Mouse (Mus musculus) thymus, postnatal 0 days (tissue): ENCODE results near the gene Dytn. TPM values are rescaled to one million over a fixed set of nuclear protein-coding genes. Genes with fewer than 3 reads are reported as not detected.
"Not testable (repeated sequence)": the region's sequence is repeated elsewhere in the genome, so short reads cannot be mapped to it uniquely, and the experiment has no call there.

Experiments
- DNase-seq: peaks from one replicate; pipeline ENCODE4 v3.0.0-alpha.2; 2015; ENCODE audit warnings: low spot score
- polyA plus RNA-seq: library from polyadenylated mRNA; unstranded; fragments of >200 nt; fragmentation: Nextera tagmentation; extraction: Ambion mirVana; gene quantifications from 2 replicates; pipeline ENCODE4 v1.2.1, GENCODE M21; 2015

Dytn gene
- not detected in 2 replicates for polyA plus RNA-seq

DNA sequence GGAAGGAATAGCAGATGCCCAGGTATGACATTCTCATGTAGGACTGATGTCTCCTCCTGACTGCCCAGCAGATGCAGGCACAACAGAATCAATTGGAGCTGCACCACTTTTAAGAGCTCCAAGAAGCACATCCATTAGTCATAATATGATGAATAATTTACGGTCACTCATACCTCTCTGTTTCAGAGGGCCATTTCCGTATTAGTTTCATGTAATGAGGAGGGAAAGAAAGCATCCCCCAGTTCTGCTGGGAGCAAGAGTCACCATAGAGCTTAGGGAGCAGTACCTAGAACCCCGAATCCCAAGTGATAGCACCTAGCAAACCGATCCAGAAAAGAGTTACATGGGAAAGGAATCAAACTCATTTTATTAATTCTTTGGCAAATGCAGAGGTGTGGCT is at the start of gene Dytn:
Gene Dytn (minus strand): TSS at position 101 of the 400 bp plus-strand sequence.
- no peak for DNase-seq

DNA sequence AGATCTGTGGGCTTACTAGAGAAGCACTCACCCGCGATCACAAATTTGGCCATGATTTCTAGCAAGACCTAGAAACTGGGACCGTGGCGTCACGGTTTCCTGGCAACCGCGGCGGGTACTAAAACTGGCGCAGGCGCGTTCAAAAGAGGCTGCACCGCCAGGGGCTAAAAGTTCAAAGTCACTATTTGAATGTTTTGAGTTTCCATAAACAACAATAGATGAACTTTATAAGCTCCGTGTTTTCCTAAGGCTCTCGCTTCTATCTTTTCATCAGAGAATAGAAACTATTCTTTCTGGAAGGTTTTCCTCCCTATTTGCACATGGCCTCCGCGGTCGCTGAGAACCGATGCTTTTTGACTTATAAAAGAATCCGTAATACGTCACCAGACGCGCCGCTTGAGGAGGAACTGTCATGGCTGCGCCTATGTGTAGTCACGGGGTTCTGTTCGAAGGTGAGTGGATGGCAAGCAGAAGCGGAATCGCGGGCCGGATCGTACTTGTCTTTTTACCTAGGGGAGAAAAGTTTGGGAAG is 43.6 kb upstream of the Dytn start, which contains the start of the genes Mdh1b and Fastkd2:
Gene Mdh1b (minus strand): TSS at position 79 of the 532 bp plus-strand sequence.
Gene Fastkd2 (plus strand): TSS at position 375 of the 532 bp plus-strand sequence.
- peak; percentile 91 for DNase-seq

DNA sequence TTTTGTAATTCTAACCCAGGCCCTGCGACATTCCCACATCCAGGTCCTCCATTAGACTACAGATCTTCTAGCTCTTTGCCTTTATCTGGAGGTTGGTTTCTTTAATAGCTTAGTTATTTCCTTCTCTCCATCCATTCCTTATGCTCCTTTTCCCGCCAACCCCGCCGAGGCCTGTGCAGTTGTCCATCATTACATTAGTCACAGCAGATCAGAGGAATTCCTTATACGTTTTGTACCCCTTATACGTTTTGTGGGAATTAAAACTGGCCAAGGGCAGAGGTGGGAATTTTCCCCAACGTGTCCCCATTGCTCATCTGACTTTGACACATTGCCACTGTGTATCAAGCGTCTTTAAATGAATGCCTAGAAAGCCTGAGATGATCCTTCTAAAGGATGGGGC is 43.1 kb upstream of the Dytn start:
- DNase-seq, result no peak

DNA sequence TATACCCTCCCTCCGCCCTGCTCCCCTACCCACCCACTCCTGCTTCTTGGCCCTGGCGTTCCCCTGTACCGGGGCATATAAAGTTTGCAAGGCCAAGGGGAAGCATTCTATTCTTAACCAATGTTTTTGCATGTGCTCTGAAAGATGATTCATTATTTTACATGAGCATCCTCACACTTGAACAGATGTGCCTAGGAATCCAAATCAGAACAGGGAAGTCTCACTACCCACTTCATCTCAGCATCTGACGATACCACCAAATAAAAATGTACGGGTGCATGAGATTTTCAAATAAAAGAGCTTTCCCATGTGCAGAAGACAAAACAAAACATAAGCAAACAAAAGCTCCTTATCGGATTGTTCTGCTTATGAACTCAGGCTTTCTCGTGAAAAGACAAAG is 33.4 kb upstream of the Dytn start:
- no peak for DNase-seq

DNA sequence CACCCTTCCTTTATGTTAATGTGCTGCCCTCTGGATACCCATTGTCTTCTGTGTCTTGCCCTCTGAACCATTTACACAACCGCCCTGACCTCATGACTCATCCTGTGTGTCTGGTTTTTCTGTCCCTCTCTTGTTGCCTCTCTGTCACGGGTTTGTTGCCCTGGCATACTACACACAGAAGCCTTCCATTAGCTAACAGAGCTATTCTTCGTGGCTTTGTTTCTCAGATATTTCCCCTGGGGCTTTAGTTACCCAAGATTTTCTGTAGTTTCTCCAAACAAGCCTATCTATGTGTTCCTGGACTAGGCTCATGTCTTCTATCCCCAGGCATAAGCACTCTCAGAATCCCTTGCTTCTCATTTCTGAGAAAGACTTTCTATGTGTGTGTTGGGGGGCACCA is 22.1 kb upstream of the Dytn start:
- DNase-seq, result no peak

DNA sequence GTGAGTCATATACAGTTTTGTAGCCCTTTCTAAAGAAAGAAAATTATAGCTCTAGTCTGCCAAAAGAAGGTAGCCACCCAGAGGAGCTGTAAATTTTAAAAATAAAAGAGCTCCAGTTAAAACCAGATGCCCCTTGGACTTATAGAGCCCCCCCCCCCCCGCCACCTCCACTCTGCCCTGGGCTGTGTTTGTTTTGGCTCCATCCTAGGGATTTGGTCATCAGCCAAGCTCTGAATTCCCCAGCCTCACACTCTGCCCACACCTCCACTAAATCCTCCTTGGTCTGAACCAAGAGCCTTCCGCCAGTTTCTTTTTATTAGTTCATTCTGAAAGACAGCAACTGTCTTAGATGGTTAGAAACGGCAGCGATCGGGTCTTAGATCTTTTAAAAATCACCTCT is 19.0 kb upstream of the Dytn start:
- DNase-seq, result no peak

DNA sequence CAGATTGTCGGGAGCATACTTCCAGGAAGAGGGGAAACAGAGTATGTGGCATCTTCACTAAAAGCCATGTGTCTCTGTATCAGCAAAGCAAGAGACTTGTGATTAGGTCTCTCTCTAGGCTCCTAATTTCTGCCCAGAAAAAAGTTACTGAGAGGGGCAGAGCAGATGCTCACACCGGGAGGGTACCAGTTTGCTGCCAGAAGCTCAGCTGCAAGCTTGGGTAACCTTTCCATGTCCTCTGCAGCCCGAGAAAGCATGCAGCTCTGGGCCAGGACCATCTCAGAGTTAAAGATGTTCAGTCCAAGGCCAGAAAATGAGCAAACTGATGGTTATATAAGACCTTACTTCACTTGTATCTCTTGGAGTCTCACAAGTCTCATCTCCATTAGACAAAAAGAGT is 10.1 kb upstream of the Dytn start:
- DNase-seq, result no peak

DNA sequence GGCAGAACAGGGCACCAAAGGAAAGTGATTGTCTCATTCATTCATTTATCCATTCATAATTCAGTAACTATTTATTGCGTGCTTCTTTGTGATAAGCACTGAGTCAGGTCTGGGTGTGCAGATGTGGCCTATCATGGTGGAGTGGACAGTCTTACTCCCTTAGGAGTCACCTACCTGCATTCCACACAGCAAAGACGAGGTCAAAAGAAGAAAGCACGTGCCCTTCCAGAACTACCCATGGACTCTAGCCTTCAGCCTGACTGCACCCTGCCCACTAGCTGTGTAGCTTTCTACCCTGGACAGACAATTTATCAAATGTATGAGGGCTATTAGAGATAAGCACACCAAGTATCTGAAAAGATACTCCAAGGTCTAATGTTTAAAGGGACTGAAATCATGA is 10.8 kb downstream of the Dytn start:
- DNase-seq, result no peak

DNA sequence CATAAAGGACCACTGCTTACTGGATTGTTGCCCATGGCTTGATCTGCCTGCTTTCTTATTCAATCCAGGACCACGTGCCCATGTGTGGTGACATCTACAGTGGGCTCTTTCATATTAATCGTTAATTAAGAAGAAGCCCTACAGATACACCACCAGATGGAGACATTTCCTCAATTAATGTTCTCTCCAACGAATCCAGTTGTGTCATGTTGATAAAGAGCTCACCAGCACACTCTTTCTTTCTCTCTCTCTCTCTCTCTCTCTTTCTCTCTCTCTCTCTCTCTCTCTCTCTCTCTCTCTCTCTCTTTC is 17.9 kb downstream of the Dytn start:
- DNase-seq, result peak; percentile 44

DNA sequence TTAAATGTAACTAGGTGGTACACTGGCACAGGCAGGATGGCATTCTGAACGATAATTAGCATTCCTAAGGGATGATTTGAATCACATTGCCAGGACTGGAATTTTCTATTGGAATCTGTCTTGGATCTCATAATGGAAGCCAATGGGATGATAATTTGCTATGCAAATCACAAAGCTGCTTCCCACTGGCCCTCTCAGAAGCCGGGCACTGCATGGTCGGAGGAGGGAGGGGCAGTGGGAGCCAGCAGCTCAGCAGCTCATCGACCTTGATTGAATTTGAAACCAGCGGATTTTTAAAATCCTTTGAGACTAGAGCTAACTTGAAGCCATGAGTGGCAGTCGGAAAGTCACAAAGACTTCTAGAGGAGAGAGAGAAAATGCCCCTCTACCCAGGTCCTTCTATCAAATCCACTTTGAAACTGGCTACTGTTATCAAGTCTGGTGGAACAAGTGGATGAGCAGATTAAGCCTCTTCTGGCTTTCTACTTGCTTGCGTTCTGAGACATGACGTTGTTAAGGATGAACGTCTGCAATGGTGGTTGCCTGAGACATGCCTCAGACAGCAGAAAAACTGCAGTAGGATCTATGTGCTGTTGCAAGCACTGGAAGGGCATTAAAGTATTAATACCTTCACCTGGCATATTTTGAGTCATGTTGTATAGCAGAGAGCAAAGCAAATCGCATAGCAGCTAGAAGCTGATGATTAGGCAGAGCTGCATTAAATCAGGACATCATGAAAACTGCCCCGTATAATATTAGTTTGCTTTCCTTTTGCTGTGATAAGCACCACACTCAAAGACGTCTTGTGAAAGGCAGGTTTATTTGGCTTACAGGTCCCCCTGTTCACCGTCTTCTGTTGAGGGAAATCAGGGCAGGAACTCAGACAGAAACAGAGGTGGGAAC is 18.5 kb downstream of the Dytn start:
- DNase-seq, result no peak

DNA sequence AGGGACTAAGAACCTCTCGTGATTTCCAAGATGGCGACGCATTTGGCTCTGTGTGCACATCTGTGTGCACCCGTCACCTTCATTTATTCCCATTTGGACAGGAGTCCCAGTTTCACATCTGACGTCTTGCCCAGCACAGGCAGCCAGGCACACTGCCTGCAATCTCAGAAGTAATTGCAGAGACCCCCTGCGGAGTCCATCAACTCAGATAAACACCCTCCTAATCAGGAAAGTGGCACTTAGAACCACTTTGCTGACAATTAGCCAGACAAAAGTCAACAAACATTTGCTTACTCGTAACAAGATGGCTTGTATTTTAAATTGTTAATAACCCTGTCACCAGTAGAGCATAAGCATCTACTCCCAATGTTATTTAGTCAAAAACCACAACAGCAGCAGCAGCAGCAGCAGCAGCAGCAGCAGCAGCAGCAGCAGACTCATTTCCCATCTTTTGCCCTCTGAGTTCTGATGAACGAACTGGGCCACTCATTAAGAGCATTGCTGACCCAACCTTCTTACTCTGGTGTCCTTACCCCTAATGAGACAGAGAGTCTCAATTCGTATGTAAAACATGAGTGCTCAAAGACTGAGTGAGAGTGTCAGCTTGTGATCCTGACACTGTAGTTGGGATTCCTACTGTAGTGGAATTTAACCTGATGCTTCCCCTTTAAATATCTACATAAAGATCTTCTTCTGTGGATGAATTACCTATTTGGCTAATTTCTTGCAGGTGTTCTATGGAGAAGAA is 19.4 kb downstream of the Dytn start:
- no peak for DNase-seq

DNA sequence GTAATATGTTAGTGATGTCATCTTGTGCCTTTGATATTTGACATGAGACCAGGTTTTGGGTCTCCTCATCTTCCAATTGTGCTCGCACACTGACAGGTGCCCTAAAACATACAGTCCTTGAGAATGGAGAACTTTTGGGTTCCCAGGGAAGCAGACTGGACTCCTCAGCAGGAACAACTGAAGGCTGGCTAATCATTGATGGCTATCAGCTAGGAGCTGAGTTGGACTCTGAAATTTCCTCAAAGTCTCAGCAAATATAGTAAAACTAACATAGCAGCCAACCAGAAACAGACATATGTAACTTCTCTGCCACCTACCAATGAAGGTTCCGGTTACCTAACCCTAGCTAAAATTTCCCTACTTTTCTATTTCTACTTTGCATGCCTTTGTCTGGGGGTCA is 20.6 kb downstream of the Dytn start:
- DNase-seq, result no peak

DNA sequence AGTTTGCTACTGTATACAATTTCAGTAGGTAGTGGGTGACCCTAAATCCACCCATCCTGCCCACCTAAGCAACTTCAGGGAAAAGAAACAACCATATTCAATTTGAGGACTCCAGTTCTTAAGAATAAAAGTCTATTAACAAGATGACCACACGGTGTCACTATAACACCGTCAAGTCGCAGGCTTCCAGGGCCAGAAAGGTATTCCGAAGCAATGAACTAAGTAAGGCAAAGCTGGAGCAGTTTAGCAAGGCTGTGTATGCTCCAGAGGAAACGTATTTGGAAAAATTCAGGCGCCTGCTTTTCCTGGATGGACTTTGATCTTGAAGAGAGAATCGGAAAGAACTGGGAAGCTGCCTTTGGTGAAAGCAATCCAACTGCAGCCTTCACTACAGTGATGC is 27.1 kb downstream of the Dytn start:
- DNase-seq, result peak; percentile 71

DNA sequence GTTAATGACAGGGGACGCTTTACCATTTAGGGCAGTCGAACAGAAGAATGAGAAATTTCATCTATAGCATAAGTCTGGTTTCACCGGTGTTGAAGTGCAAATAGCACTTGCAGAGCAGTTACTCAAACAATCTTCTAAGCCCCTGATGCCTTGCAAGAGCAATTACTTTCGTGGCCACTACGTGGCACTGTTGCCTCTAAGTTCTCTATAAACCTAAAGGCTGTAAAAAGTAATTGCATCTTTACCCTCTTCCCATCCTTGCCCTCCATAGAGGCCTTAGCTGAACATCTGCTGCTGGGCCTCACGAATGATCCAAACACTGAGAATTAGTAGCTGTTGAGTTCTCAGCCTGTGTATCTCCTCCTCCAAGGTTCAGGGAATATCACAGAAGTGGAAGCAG is 28.7 kb downstream of the Dytn start:
- peak; percentile 64 for DNase-seq

DNA sequence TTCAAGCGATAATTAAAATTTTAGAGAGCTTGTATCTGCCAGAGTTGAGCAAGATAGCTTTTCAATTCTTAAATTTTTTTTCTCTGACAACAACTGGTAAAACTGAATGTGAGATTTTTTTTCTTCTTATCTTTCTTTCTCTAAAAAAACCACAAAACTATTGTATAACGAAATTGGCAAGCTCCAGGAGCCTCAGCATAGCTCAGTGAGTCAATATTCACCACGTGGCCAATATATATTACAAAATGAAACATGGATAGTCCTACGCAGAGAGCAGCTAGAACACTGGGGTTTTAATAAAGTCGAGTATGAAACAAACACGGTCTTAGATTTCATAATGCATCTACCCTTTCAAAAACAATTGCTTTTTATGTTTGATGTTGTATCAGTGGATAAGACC is 46.8 kb downstream of the Dytn start:
- DNase-seq, result no peak

DNA sequence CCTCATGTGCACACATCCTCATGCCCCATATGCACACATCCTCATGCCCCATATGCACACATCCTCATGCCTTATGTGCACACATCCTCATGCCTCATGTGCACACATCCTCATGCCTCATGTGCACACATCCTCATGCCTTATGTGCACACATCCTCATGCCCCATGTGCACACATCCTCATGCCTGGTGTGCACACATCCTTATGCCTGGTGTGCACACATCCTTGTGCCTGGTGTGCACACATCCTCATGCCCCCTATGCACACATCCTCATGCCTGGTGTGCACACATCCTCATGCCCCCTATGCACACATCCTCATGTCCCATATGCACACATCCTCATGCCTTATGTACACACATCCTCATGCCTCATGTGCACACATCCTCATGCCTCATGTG is 56.3 kb downstream of the Dytn start:
- not testable (repeated sequence) for DNase-seq

DNA sequence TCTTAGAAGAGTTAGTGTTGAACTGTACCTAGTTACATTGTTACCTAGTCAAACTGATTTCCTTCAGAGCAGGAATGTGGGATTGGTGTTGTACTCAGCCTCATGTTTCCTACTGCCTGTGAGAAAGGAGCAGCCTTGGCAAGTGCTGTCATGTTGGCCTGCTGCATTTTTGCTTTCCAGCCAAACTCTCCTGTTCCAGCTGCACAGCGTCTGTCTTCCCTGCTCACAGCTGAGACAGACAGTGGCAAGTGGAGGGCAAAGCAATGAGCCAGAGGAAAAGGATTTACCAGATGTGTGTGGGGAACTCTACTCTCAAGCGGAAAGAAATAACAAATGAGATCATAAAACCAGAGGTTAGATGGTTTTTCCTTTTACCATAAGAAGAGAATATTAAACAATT is 58.5 kb downstream of the Dytn start:
- DNase-seq, result no peak

DNA sequence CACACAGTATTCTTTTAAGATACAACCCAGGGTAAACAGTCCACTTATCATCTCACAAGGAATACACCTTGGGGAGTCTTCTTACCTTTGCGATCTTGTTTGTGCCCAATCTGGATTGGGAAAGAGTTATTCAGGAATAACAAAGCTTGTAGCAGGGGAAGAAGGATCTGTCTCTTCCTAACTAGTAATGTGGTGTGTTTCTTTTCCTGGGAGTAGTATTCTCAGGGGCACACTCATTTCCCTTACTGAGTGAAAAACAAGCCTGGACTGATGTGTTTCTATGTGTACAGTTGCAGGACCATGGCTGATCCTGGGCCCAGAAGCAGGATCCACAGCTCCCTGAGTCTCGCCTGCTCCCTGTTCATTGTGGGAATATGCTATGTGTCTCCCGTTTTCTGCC is 71.1 kb downstream of the Dytn start, which contains the start of gene Gm39653:
Gene Gm39653 (plus strand): TSS at position 301 of the 400 bp plus-strand sequence.
- DNase-seq, result no peak

DNA sequence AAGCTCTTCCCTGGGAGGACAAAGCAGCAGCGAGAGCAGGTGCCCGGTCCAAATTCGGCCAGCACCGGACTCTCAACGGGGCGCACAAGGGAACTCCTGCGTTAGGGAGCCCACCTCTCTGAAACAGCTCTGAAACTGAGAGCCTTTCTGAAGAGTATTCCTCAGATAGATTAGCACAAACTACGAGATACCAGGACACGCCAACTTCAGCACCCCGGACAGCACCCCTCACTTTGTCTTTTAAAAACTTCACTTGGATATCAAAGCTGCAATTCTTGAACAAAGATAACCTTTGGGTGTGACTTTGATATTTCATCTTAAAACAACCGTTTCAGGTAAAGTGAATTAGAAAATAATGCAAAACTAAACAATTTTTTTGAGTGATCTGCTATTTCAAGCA is 72.1 kb downstream of the Dytn start:
- DNase-seq, result peak; percentile 10

DNA sequence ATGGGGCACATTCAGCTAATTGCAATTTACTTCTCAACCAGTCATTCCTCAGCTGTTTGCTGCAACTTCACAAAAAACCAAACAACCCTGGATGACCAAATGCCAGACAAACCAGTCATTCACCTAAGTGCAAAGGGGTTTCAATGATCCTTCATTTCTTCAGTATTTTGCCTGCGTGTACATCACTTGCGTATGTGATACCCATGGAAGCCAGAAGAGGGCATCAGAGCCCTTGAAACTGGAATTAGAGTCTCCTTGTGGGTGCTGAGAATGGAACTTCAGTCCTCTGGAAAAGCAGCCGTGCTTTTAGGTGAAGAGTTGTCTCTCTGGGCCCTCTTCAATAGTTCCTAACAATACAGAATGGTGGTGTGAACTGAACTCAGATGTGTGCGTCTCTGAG is 77.1 kb downstream of the Dytn start:
- DNase-seq, result no peak

DNA sequence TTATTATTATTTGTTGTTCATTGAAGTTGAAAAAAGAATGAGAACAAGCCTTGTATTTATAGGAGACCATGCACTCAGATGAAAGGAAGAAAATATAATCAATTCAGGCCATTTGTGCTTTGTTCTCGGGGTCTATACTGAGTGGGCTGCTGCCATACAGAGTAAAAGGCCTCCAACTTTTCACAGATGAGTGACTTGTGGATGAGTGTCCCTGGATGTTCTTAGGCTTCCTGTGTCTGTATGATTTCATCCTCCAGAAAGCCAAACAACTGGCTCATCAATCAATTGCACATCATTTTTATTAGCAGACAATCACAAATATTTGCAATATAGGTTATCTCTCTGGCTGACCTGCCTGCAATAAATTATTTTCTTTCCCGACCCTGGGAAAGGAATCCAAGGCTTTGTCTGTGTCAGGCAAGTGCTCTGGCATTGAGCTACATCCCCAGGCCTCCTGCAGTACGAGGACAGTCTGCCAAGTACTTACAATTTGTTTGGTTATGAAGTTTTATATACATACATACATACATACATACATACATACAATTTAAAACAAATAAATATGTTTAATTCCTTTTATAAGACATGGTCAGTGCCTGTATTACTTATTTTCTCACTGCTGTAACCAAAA is 82.7 kb downstream of the Dytn start:
- DNase-seq, result no peak

DNA sequence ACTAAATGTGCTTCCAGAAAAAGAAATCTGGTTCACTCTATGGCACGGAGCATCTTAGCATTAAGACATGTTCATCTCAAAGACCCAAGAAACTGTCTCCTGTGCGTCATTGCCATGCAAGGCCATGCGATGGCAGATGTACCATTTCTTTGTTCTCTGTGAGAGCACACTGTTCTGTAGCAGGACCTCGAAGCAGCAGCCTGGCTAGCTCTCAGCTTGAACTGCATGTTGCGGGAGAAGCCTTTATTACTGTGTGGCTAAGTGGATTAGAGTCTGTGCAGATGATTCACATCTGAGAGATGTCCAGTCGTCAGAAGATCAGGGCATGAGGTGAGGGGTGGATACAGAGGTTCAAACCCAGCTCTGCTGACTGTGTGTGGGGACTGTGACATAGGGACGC is 99.9 kb downstream of the Dytn start:
- no peak for DNase-seq
